Mouse (Mus musculus) forebrain, embryonic 13.5 days (tissue): Measurements from ENCODE around the gene Rad17. TPM values are rescaled to one million over a fixed set of nuclear protein-coding genes. Genes with fewer than 3 reads are reported as not detected.

ENCODE experiments used
- ATAC-seq: fragments of 200-750 bp; cut with Nextera tagmentation; 2 replicates; pipeline ENCODE4 v1.8.0; 2017
- H3K27ac ChIP-seq: fragments of 300-500 bp; sonication (generic); 2 replicates; pipeline ENCODE4 v1.5.1; 2015; ENCODE audit warnings: inconsistent platforms, mild to moderate bottlenecking, moderate library complexity
- H3K27me3 ChIP-seq: fragments of 300-500 bp; sonication (generic); 2 replicates; pipeline ENCODE4 v1.6.1; 2015; ENCODE audit warnings: mild to moderate bottlenecking, inconsistent platforms
- H3K36me3 ChIP-seq: fragments of 300-500 bp; sonication (generic); 2 replicates; pipeline ENCODE4 v1.6.1; 2015; ENCODE audit warnings: mild to moderate bottlenecking, inconsistent platforms; ENCODE audit not compliant: poor library complexity, severe bottlenecking
- H3K4me1 ChIP-seq: fragments of 300-500 bp; sonication (generic); 2 replicates; pipeline ENCODE4 v1.6.1; 2015; ENCODE audit warnings: inconsistent platforms
- H3K4me2 ChIP-seq: fragments of 300-500 bp; sonication (generic); 2 replicates; pipeline ENCODE4 v1.6.1; 2015; ENCODE audit warnings: inconsistent platforms, mild to moderate bottlenecking, moderate library complexity
- H3K4me3 ChIP-seq: fragments of 300-500 bp; sonication (generic); 2 replicates; pipeline ENCODE4 v1.5.1; 2015; ENCODE audit warnings: mild to moderate bottlenecking, inconsistent platforms
- H3K9ac ChIP-seq: fragments of 300-500 bp; sonication (generic); 2 replicates; pipeline ENCODE4 v1.6.1; 2015; ENCODE audit warnings: mild to moderate bottlenecking, inconsistent platforms
- H3K9me3 ChIP-seq: fragments of 300-500 bp; sonication (generic); replicated peaks from 2 replicates; pipeline ENCODE4 v1.6.1; 2016; ENCODE audit warnings: inconsistent platforms
- WGBS: fragments of 180-500 bp; shearing (Covaris S2); methylation state at CpG from one replicate; pipeline ENCODE4 v1.1.7; 2015; 5-methylcytosine and 5-hydroxymethylcytosine counted together
- polyA plus RNA-seq: library from polyadenylated mRNA; unstranded; fragments of >200 nt; fragmentation: Nextera tagmentation; extraction: Ambion mirVana; gene quantifications from 2 replicates; pipeline ENCODE4 v1.2.1, GENCODE M21; 2015

Gene Rad17
- 23.0 and 24.4 TPM in 2 replicates for polyA plus RNA-seq

GRCm38 (mm10) chr13:100650550-100651438 lies at the start of gene Rad17, which contains the start of gene Ak6:
Gene Rad17 (minus strand): TSS chr13:100651051.
Gene Ak6 (plus strand): TSS chr13:100650979.
- Histone ChIP-seq H3K9me3 (no peaks in the 10 kb centered on the region), H3K4me1 (peaks cover 14% of the 10 kb centered on the region), H3K36me3 (peaks cover 22% of the 10 kb centered on the region), H3K27ac (peak within 1 kb of the TSS; percentile 97), H3K4me3 (peak within 1 kb of the TSS; percentile 97), H3K9ac (peak within 1 kb of the TSS; percentile 90), H3K4me2 (peak within 1 kb of the TSS; percentile 86), H3K27me3 (no peaks in the 10 kb centered on the region)
- ATAC-seq = peak; percentile 99
- under 1% methylated on average over 58 of the region's 73 CpGs for WGBS

GRCm38 (mm10) chr13:100698866-100699265 lies 48.0 kb upstream of the Rad17 start:
- Histone ChIP-seq H3K27me3 (no peaks in the 10 kb centered on the region), H3K4me2 (no peak overlapping the region), H3K4me3 (no peak overlapping the region), H3K9me3 (no peaks in the 10 kb centered on the region), H3K9ac (no peak overlapping the region), H3K27ac (no peak overlapping the region), H3K36me3 (peaks cover 67% of the 10 kb centered on the region), H3K4me1 (no peaks in the 10 kb centered on the region)
- WGBS = 96% methylated on average over 10 of the region's 10 CpGs
- ATAC-seq = no peak

- no peaks in the 10 kb centered on the region for H3K27me3 ChIP-seq
- no peak for ATAC-seq
- 98% methylated on average over 3 of the region's 3 CpGs for WGBS
These were observed 46.7 kb upstream of the Rad17 start for GRCm38 (mm10) chr13:100697541-100697940.

GRCm38 (mm10) chr13:100687513-100687912 lies 36.7 kb upstream of the Rad17 start:
- Histone ChIP-seq H3K9me3 (no peaks in the 10 kb centered on the region), H3K36me3 (no peaks in the 10 kb centered on the region), H3K9ac (no peak overlapping the region), H3K27ac (no peak overlapping the region), H3K4me2 (no peak overlapping the region), H3K4me1 (no peaks in the 10 kb centered on the region), H3K27me3 (no peaks in the 10 kb centered on the region), H3K4me3 (no peak overlapping the region)
- WGBS = 78% methylated on average over 7 of the region's 7 CpGs
- no peak for ATAC-seq

More at GRCm38 (mm10) chr13:100697541-100697940, 46.7 kb upstream of the Rad17 start:
- Histone ChIP-seq H3K36me3 (peaks cover 55% of the 10 kb centered on the region), H3K4me1 (no peaks in the 10 kb centered on the region), H3K27ac (no peak overlapping the region), H3K9me3 (no peaks in the 10 kb centered on the region), H3K4me3 (no peak overlapping the region), H3K4me2 (no peak overlapping the region), H3K9ac (no peak overlapping the region)

- WGBS = 77% methylated on average over 2 of the region's 2 CpGs
- H3K4me3 ChIP-seq = no peak overlapping the region
- no peak for ATAC-seq
These were observed 33.5 kb upstream of the Rad17 start for GRCm38 (mm10) chr13:100684355-100684754.

GRCm38 (mm10) chr13:100682837-100683236 lies 32.0 kb upstream of the Rad17 start:
- WGBS = 80% methylated on average over 2 of the region's 2 CpGs
- no peaks in the 10 kb centered on the region for H3K4me1 ChIP-seq
- no peaks in the 10 kb centered on the region for H3K36me3 ChIP-seq
- no peaks in the 10 kb centered on the region for H3K9me3 ChIP-seq
- ATAC-seq = no peak
- no peaks in the 10 kb centered on the region for H3K27me3 ChIP-seq
- no peak overlapping the region for H3K4me3 ChIP-seq
- H3K9ac ChIP-seq = no peak overlapping the region
- no peak overlapping the region for H3K27ac ChIP-seq
- H3K4me2 ChIP-seq = no peak overlapping the region

More at GRCm38 (mm10) chr13:100684355-100684754, 33.5 kb upstream of the Rad17 start:
- Histone ChIP-seq H3K36me3 (no peaks in the 10 kb centered on the region), H3K9ac (no peak overlapping the region), H3K9me3 (no peaks in the 10 kb centered on the region), H3K27me3 (no peaks in the 10 kb centered on the region), H3K27ac (no peak overlapping the region), H3K4me2 (no peak overlapping the region), H3K4me1 (no peaks in the 10 kb centered on the region)

GRCm38 (mm10) chr13:100681615-100682014 lies 30.8 kb upstream of the Rad17 start:
- Histone ChIP-seq H3K27me3 (no peaks in the 10 kb centered on the region), H3K9ac (no peak overlapping the region), H3K27ac (no peak overlapping the region), H3K4me2 (no peak overlapping the region), H3K9me3 (no peaks in the 10 kb centered on the region), H3K4me1 (no peaks in the 10 kb centered on the region), H3K4me3 (no peak overlapping the region), H3K36me3 (no peaks in the 10 kb centered on the region)
- ATAC-seq = no peak
- 92% methylated on average over 8 of the region's 8 CpGs for WGBS

- Histone ChIP-seq H3K4me1 (no peaks in the 10 kb centered on the region), H3K9me3 (no peaks in the 10 kb centered on the region), H3K4me2 (no peak overlapping the region), H3K9ac (no peak overlapping the region), H3K36me3 (no peaks in the 10 kb centered on the region), H3K27ac (no peak overlapping the region), H3K4me3 (no peak overlapping the region), H3K27me3 (peaks cover under 1% of the 10 kb centered on the region; the same call in 1 of the 2 replicates)
- WGBS = 89% methylated on average over 15 of the region's 15 CpGs
- no peak for ATAC-seq
These were observed 25.2 kb upstream of the Rad17 start for GRCm38 (mm10) chr13:100675936-100676635.

GRCm38 (mm10) chr13:100670181-100670741 lies 19.4 kb upstream of the Rad17 start:
- Histone ChIP-seq H3K27me3 (peaks cover 3% of the 10 kb centered on the region; the same call in 1 of the 2 replicates), H3K4me2 (peak overlapping the region; percentile 78), H3K4me1 (0 out of 2 replicates have a peak, but pooled peaks cover 5% of the 10 kb centered on the region), H3K9ac (peak overlapping the region; percentile 66; the same call in 1 of the 2 replicates), H3K9me3 (no peaks in the 10 kb centered on the region), H3K4me3 (peak overlapping the region; percentile 54), H3K36me3 (peaks cover 13% of the 10 kb centered on the region), H3K27ac (no peak overlapping the region)
- no peak for ATAC-seq
- 65% methylated on average over 9 of the region's 9 CpGs for WGBS

GRCm38 (mm10) chr13:100669291-100670022 lies 18.6 kb upstream of the Rad17 start, which contains the start of gene Ccdc125:
Gene Ccdc125 (plus strand): TSS chr13:100669717.
- H3K27me3 ChIP-seq = peaks cover 3% of the 10 kb centered on the region; the same call in 1 of the 2 replicates
- peak within 1 kb of the TSS; percentile 78 for H3K4me2 ChIP-seq
- H3K9me3 ChIP-seq = no peaks in the 10 kb centered on the region
- peaks cover 15% of the 10 kb centered on the region for H3K36me3 ChIP-seq
- H3K9ac ChIP-seq = peak within 1 kb of the TSS; percentile 66
- under 1% methylated on average over 44 of the region's 44 CpGs for WGBS
- H3K4me3 ChIP-seq = peak within 1 kb of the TSS; percentile 54
- 0 out of 2 replicates have a peak, but pooled peaks cover 5% of the 10 kb centered on the region for H3K4me1 ChIP-seq
- ATAC-seq = peak; percentile 77; the same call in 1 of the 2 replicates
- H3K27ac ChIP-seq = no peak within 1 kb of the TSS

- Histone ChIP-seq H3K36me3 (peaks cover 29% of the 10 kb centered on the region), H3K9me3 (no peaks in the 10 kb centered on the region), H3K4me3 (no peak overlapping the region), H3K27me3 (no peaks in the 10 kb centered on the region), H3K9ac (no peak overlapping the region), H3K4me2 (no peak overlapping the region), H3K4me1 (no peaks in the 10 kb centered on the region), H3K27ac (no peak overlapping the region)
- peak; percentile 58; the same call in 1 of the 2 replicates for ATAC-seq
- 51% methylated on average over 4 of the region's 4 CpGs for WGBS
These were observed 9.1 kb upstream of the Rad17 start for GRCm38 (mm10) chr13:100659864-100660456.
